Mouse (Mus musculus): ENCODE measurements around the gene Ocm. TPM values are rescaled to one million over a fixed set of nuclear protein-coding genes. Genes with fewer than 3 reads are reported as not detected.

The Ocm gene
- total RNA-seq, 1 experiment from 2014 or later, result not detected

DNA sequence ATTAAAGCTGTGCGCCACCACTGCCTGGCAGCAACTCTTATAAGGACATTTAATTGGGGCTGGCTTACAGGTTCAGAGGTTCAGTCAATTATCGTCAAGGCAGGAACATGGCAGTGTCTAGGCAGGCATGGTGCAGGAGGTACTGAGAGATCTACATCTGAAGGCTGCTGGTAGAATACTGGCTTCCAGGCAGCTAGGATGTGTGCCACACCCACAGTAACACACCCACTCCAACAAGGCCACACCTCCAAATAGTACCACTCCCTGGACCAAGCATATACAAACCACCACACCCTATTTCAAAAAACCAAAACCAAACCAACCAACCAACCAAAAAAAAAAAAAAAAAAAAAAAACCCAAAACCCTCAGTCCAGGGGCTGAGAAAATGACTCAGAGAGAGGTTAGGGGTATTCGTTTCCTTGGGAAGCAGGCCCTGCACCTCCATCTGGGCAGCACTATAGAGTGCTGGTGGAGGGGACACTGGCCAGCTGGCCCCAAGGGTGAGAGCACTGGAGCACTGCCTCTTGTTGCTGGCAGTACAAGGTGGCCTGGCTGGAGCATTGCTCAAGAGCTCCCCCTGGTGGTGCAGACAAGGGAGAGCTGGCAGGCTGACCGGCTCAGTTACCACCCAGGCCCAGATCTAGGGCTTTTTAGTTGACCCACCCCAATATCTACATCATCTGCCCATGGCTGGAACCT is 51.4 kb downstream of the Ocm start:
- peak; percentile 89 to 94 for ATAC-seq (replicated peaks in 1 of 2; ENCODE audit: insufficient read depth in 1 of 2, low FRiP score in 2 of 2, low TSS enrichment in 1 of 2, low read depth in 1 of 2, poor library complexity in 2 of 2, severe bottlenecking in 2 of 2)

DNA sequence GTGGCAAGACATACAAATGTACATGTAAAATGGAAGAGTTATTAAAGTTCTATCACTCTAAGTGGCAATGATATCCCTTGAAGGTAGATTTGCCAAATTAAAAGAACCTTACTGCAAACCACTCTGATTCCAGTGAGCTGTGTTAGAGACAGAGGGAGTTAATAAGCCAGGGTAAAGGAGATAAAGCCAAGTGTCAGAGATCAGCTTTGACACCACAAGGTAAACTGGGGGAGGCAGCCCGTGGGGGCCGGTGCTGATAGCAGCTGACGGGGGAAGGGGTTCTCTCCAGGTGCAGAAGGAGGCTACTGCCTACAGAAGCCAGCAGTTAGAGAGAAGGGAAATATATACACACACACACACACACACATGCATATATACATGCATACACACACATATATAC is 53.8 kb downstream of the Ocm start:
- ATAC-seq (replicated peaks in 1 of 2; ENCODE audit: insufficient read depth in 1 of 2, low FRiP score in 2 of 2, low TSS enrichment in 1 of 2, low read depth in 1 of 2, poor library complexity in 2 of 2, severe bottlenecking in 2 of 2), result no peak

Other genes starting within 250 kb of the Ocm start
- 30.9 and 34.7 TPM in 2 replicates for gene Eif2ak1, start 208.9 kb downstream of the Ocm start, total RNA-seq (2017)
- gene Ankrd61, start 129.0 kb downstream of the Ocm start, total RNA-seq (2017), result 0.40 TPM in 1 of 2 replicates, not detected in the other
- 67.1 and 100 TPM in 2 replicates for gene Aimp2, start 116.8 kb downstream of the Ocm start, total RNA-seq (2017)
- gene Pms2, start 116.7 kb downstream of the Ocm start, total RNA-seq (2017), result 42.2 and 48.9 TPM in 2 replicates
- not detected in 2 replicates for gene Gm42421, start 98.5 kb downstream of the Ocm start, total RNA-seq (2017)
- not detected in 2 replicates for gene Rsph10b, start 93.6 kb downstream of the Ocm start, total RNA-seq (2017)
- gene Ccz1, start 11.8 kb downstream of the Ocm start, total RNA-seq (2017), result 80.4 and 105 TPM in 2 replicates
- gene Lmtk2, start 73.8 kb upstream of the Ocm start, total RNA-seq (2017), result 13.7 and 14.6 TPM in 2 replicates
- gene Bhlha15, start 163.6 kb upstream of the Ocm start, total RNA-seq (2017), result 0.10 and 0.25 TPM in 2 replicates
- gene Tecpr1, start 196.9 kb upstream of the Ocm start, total RNA-seq (2017), result 13.3 and 23.4 TPM in 2 replicates
- gene Bri3, start 217.8 kb upstream of the Ocm start, total RNA-seq (2017), result 15.3 and 26.8 TPM in 2 replicates

Data from hematopoietic stem cell, adult 5-6 weeks (primary cell).